Mouse (Mus musculus): ENCODE measurements around the gene Pgp. TPM values are rescaled to one million over a fixed set of nuclear protein-coding genes. Genes with fewer than 3 reads are reported as not detected.

Pgp gene
- total and polyA plus RNA-seq, 3 experiments, result 65.0 to 254 (median 104) TPM

GRCm38 (mm10) chr17:24481027-24481815 lies 11.0 kb downstream of the Pgp start:
- DNase-seq, result peak; percentile 50

- peak; percentile 48 for DNase-seq
Measured at GRCm38 (mm10) chr17:24483495-24483894, 13.3 kb downstream of the Pgp start.

GRCm38 (mm10) chr17:24485090-24485860 lies 15.1 kb downstream of the Pgp start:
- no peak for DNase-seq

DNA sequence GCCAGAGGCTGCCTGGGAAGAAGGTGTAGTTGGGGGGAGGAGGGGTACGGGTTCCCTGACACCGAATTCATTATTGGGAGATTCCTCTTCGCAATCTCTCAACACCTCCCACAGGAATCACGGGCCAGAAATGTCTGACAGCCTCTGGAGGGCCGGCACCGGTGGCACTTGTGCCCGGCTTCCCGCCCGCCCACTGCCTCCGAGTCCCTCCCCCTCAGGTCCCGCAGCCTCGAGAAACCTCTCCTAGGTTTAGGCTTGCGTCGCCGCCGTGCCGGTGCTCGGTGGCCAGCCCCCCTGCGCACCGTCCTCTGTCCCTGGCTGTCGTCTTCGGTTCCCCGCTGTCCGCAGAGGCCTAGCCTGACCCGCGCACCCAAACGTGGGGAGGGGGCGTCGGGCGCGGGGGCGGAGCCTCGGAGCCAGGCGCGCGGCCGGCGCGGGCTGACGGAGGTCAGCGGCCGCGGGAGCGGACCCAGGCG lies 18.0 kb downstream of the Pgp start, which contains the start of gene Caskin1:
TSS of gene Caskin1 (plus strand) at position 416 of the 476 bp plus-strand sequence.
- peak; percentile 75 for DNase-seq

GRCm38 (mm10) chr17:24488662-24489264 lies 18.6 kb downstream of the Pgp start:
- DNase-seq, result peak; percentile 65

GRCm38 (mm10) chr17:24489265-24490030 lies 19.3 kb downstream of the Pgp start:
- DNase-seq, result peak; percentile 60

DNA sequence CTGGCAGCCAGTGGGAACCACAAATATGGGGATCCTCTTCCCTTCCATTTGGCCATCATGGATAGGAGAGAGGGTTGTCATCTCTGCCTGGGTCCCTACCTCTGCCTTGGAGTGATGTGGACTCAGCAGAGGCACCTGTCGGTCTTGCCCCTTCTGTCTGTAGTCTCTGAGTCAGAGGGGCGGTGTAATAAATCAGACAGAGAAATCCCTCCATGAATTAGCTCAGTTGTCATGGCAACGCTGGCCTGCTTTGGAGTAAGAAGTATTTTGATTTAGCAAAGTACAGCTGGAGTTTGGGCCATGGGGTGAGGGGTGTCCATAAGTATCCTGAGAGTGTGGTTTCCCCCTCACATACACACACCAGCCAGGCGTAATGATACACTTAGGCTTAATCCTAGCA lies 20.2 kb downstream of the Pgp start:
- DNase-seq, result peak; percentile 63

- no peak for DNase-seq
Measured at GRCm38 (mm10) chr17:24494627-24495335, 24.6 kb downstream of the Pgp start.

DNA sequence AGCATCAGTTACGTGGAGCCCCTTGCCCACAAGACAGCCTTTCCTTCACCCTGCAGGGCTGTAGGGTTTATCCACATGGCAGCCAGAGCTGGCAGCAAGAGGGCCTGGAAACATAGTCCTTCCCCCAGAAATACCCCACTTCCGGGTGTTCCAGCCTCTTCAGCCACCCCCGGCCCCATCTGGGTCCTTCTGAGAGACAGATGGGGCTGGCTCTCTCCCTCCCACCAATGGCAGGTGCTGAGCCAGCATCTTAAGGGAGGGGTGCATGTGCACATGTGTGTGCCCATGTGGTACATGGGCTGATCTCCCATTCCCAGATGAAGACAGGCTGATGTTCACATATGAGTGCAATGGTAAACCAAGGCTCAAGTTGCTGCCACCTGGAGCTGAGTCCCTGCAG lies 25.3 kb downstream of the Pgp start:
- DNase-seq, result no peak

GRCm38 (mm10) chr17:24496026-24496425 lies 25.8 kb downstream of the Pgp start:
- DNase-seq, result peak; percentile 56

GRCm38 (mm10) chr17:24502208-24502607 lies 32.0 kb downstream of the Pgp start:
- DNase-seq, result no peak

DNA sequence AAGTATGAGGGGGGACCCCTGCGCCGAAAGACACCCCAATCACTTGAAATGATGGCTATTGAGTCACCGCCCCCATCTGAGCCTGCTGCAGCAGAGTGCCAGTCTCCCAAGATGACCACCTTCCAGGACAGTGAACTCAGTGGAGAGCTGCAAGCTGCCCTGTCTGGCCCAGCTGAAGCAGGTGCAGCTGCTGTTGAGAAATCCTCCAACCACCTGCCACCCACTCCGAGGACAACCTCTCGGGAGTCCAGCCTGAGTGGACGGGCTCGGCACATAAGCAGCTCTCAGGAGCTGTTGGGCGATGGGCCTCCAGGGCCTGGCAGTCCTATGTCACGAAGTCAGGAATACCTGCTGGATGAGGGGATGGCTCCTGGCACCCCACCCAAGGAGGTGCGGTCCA lies 33.9 kb downstream of the Pgp start:
- no peak for DNase-seq

- no peak for DNase-seq
Measured at GRCm38 (mm10) chr17:24505286-24505955, 35.2 kb downstream of the Pgp start.

DNA sequence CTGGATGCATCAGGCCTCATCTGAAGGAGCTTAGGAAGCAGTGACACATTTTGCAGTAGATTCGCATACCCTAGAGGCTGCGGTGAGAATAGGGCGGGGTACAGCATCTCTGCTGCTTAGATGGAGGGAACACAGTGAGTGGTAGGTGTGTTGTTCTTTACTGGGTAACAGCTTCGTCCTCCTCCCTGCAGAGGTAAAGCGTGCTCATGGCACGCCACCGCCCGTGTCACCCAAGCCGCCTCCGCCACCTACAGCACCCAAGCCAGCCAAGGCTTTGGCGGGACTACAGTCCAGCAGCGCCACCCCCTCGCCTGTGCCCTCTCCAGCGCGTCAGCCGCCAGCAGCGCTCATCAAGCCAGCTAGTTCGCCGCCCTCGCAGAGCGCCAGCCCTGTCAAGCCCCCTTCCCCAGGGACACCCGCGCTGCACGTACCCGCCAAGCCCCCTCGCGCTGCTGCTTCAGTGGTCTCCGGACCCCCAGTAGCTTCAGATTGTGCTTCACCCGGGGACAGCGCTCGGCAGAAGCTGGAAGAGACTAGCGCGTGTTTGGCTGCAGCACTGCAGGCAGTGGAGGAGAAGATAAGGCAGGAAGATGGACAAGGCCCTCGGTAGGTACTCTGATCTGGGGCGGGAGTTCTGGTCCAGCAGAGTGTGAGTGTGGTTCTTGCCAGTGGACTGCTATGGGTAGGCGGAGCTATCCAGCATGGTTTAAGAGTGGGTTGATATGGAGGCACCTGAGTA lies 36.3 kb downstream of the Pgp start:
- peak; percentile 64 for DNase-seq

GRCm38 (mm10) chr17:24507129-24507664 lies 37.0 kb downstream of the Pgp start:
- DNase-seq, result no peak

GRCm38 (mm10) chr17:24507806-24508460 lies 37.7 kb downstream of the Pgp start:
- peak; percentile 62 for DNase-seq

GRCm38 (mm10) chr17:24513609-24514008 lies 43.4 kb downstream of the Pgp start:
- DNase-seq, result peak; percentile 66

DNA sequence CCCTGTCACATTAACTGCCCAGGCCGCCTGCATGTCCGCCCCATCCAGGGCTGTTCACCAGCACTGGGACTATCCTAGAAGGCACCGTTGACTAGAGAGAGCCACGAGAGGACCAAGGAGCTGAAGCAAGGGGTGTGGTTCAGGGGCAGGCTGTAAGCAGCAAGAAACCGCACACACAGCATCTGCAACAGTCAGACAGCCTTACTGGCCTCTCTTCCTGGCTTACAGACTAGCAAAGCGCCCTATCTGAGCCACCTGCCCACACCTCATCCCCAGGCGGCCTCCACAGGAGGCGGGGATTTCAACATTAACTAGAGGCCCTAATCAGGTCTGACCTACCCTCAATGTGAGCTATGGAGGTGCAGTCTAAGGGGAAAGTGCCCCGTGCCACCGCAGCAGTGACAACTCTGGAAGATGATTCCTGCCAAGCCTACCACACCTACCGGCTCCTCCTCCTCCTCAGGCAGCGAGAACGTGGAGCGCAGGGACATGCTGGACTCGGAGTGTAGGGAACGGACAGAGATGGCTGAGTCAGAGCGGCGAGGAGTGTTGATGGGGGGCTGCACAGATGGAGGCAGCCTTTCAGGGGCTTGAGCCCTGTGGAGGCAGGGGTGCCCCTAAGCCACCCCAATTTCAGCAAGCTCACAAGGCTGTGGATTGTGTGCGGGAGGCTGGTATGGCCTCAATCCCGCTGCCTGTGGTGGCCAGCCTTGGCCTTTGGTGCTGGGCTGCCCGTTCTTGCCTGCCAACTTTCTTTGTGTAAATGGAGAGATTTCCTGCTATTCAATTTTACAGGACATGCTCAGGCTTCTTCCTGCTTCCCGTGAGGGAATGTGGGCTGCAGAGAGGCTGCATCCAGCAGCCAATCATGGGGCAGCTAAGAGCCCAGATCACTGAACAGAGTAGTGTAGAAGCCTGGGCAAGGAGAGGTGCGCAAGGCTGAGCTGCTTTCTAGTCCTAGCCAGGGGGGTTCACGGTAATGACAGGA lies 44.4 kb downstream of the Pgp start:
- no peak for DNase-seq

All from adrenal gland, adult 2 months (tissue).